Mouse (Mus musculus): ENCODE results near the gene Actc1. TPM values are rescaled to one million over a fixed set of nuclear protein-coding genes. Genes with fewer than 3 reads are reported as not detected.

Actc1 gene
- polyA plus RNA-seq, 1 experiment = 4.3 TPM

GRCm38 (mm10) chr2:114095348-114095747 is 42.0 kb upstream of the Actc1 start:
- no peak overlapping the region for H3K27ac ChIP-seq (ENCODE audit: insufficient read depth, low read depth, low read length)
- H3K36me3 ChIP-seq (ENCODE audit: control insufficient read depth, insufficient read depth, low read length) = peaks cover 11% of the 10 kb centered on the region; the same call in 1 of the 2 replicates
- no peak overlapping the region for H3K4me3 ChIP-seq (ENCODE audit: low read depth, low read length)
- WGBS = 86% methylated on average over 5 of the region's 5 CpGs
- TF ChIP-seq POLR2A (IDR thresholded peaks at IDR 0.05; ENCODE audit: low read depth, low read length) (no peak), CTCF (IDR thresholded peaks at IDR 0.05; ENCODE audit: extremely low read depth, insufficient read length, insufficient replicate concordance, low read depth, low read length) (no peak)
- no peaks in the 10 kb centered on the region for H3K27me3 ChIP-seq (ENCODE audit: control insufficient read depth, insufficient read depth, low read length)
- no peaks in the 10 kb centered on the region for H3K4me1 ChIP-seq (ENCODE audit: control insufficient read depth, insufficient read depth, insufficient read length, low read length)

GRCm38 (mm10) chr2:114094696-114095095 is 41.3 kb upstream of the Actc1 start:
- Histone ChIP-seq H3K27me3 (ENCODE audit: control insufficient read depth, insufficient read depth, low read length) (no peaks in the 10 kb centered on the region), H3K36me3 (ENCODE audit: control insufficient read depth, insufficient read depth, low read length) (0 out of 2 replicates have a peak, but pooled peaks cover 6% of the 10 kb centered on the region), H3K4me3 (ENCODE audit: low read depth, low read length) (no peak overlapping the region), H3K4me1 (ENCODE audit: control insufficient read depth, insufficient read depth, insufficient read length, low read length) (no peaks in the 10 kb centered on the region), H3K27ac (ENCODE audit: insufficient read depth, low read depth, low read length) (no peak overlapping the region)
- 100% methylated on average over 1 of the region's 1 CpGs for WGBS
- no peak for TF ChIP-seq POLR2A (IDR thresholded peaks at IDR 0.05; ENCODE audit: low read depth, low read length)
- TF ChIP-seq CTCF (IDR thresholded peaks at IDR 0.05; ENCODE audit: extremely low read depth, insufficient read length, insufficient replicate concordance, low read depth, low read length) = no peak

- Histone ChIP-seq H3K4me1 (ENCODE audit: control insufficient read depth, insufficient read depth, insufficient read length, low read length) (no peaks in the 10 kb centered on the region), H3K27me3 (ENCODE audit: control insufficient read depth, insufficient read depth, low read length) (no peaks in the 10 kb centered on the region), H3K4me3 (ENCODE audit: low read depth, low read length) (no peak overlapping the region), H3K36me3 (ENCODE audit: control insufficient read depth, insufficient read depth, low read length) (0 out of 2 replicates have a peak, but pooled peaks cover 3% of the 10 kb centered on the region), H3K27ac (ENCODE audit: insufficient read depth, low read depth, low read length) (no peak overlapping the region)
- WGBS = 76% methylated on average over 9 of the region's 9 CpGs
- TF ChIP-seq CTCF (IDR thresholded peaks at IDR 0.05; ENCODE audit: extremely low read depth, insufficient read length, insufficient replicate concordance, low read depth, low read length) = no peak
- TF ChIP-seq POLR2A (IDR thresholded peaks at IDR 0.05; ENCODE audit: low read depth, low read length) = no peak
These were observed 40.2 kb upstream of the Actc1 start for GRCm38 (mm10) chr2:114093577-114093976.

- no peaks in the 10 kb centered on the region for H3K36me3 ChIP-seq (ENCODE audit: control insufficient read depth, insufficient read depth, low read length)
- TF ChIP-seq CTCF (IDR thresholded peaks at IDR 0.05; ENCODE audit: extremely low read depth, insufficient read length, insufficient replicate concordance, low read depth, low read length) (no peak), POLR2A (IDR thresholded peaks at IDR 0.05; ENCODE audit: low read depth, low read length) (no peak)
- 72% methylated on average over 3 of the region's 3 CpGs for WGBS
- no peaks in the 10 kb centered on the region for H3K27me3 ChIP-seq (ENCODE audit: control insufficient read depth, insufficient read depth, low read length)
- H3K27ac ChIP-seq (ENCODE audit: insufficient read depth, low read depth, low read length) = no peak overlapping the region
- H3K4me3 ChIP-seq (ENCODE audit: low read depth, low read length) = no peak overlapping the region
- H3K4me1 ChIP-seq (ENCODE audit: control insufficient read depth, insufficient read depth, insufficient read length, low read length) = no peaks in the 10 kb centered on the region
These were observed 36.5 kb upstream of the Actc1 start for GRCm38 (mm10) chr2:114089862-114090261.

GRCm38 (mm10) chr2:114087271-114087670 is 33.9 kb upstream of the Actc1 start:
- Histone ChIP-seq H3K36me3 (ENCODE audit: control insufficient read depth, insufficient read depth, low read length) (no peaks in the 10 kb centered on the region), H3K27ac (ENCODE audit: insufficient read depth, low read depth, low read length) (no peak overlapping the region), H3K4me1 (ENCODE audit: control insufficient read depth, insufficient read depth, insufficient read length, low read length) (no peaks in the 10 kb centered on the region), H3K4me3 (ENCODE audit: low read depth, low read length) (no peak overlapping the region), H3K27me3 (ENCODE audit: control insufficient read depth, insufficient read depth, low read length) (no peaks in the 10 kb centered on the region)
- 44% methylated on average over 1 of the region's 1 CpGs for WGBS
- no peak for TF ChIP-seq POLR2A (IDR thresholded peaks at IDR 0.05; ENCODE audit: low read depth, low read length)

- no peak for TF ChIP-seq POLR2A (IDR thresholded peaks at IDR 0.05; ENCODE audit: low read depth, low read length)
- no peak for TF ChIP-seq CTCF (IDR thresholded peaks at IDR 0.05; ENCODE audit: extremely low read depth, insufficient read length, insufficient replicate concordance, low read depth, low read length)
- no peak overlapping the region for H3K4me3 ChIP-seq (ENCODE audit: low read depth, low read length)
- no peak overlapping the region for H3K27ac ChIP-seq (ENCODE audit: insufficient read depth, low read depth, low read length)
- no peaks in the 10 kb centered on the region for H3K27me3 ChIP-seq (ENCODE audit: control insufficient read depth, insufficient read depth, low read length)
- no peaks in the 10 kb centered on the region for H3K4me1 ChIP-seq (ENCODE audit: control insufficient read depth, insufficient read depth, insufficient read length, low read length)
- WGBS = 67% methylated on average over 2 of the region's 2 CpGs
- H3K36me3 ChIP-seq (ENCODE audit: control insufficient read depth, insufficient read depth, low read length) = no peaks in the 10 kb centered on the region
These were observed 18.5 kb upstream of the Actc1 start for GRCm38 (mm10) chr2:114071876-114072275.

GRCm38 (mm10) chr2:114066226-114066625 is 12.9 kb upstream of the Actc1 start:
- Histone ChIP-seq H3K4me1 (ENCODE audit: control insufficient read depth, insufficient read depth, insufficient read length, low read length) (no peaks in the 10 kb centered on the region), H3K4me3 (ENCODE audit: low read depth, low read length) (no peak overlapping the region), H3K36me3 (ENCODE audit: control insufficient read depth, insufficient read depth, low read length) (no peaks in the 10 kb centered on the region), H3K27ac (ENCODE audit: insufficient read depth, low read depth, low read length) (no peak overlapping the region), H3K27me3 (ENCODE audit: control insufficient read depth, insufficient read depth, low read length) (no peaks in the 10 kb centered on the region)
- TF ChIP-seq CTCF (IDR thresholded peaks at IDR 0.05; ENCODE audit: extremely low read depth, insufficient read length, insufficient replicate concordance, low read depth, low read length) = no peak
- TF ChIP-seq POLR2A (IDR thresholded peaks at IDR 0.05; ENCODE audit: low read depth, low read length) = no peak
- whole genome bisulfite sequencing = 70% methylated on average over 3 of the region's 3 CpGs

- TF ChIP-seq CTCF (IDR thresholded peaks at IDR 0.05; ENCODE audit: extremely low read depth, insufficient read length, insufficient replicate concordance, low read depth, low read length) = no peak
- no peak for TF ChIP-seq POLR2A (IDR thresholded peaks at IDR 0.05; ENCODE audit: low read depth, low read length)
- H3K4me1 ChIP-seq (ENCODE audit: control insufficient read depth, insufficient read depth, insufficient read length, low read length) = no peaks in the 10 kb centered on the region
- H3K36me3 ChIP-seq (ENCODE audit: control insufficient read depth, insufficient read depth, low read length) = no peaks in the 10 kb centered on the region
- H3K4me3 ChIP-seq (ENCODE audit: low read depth, low read length) = no peak overlapping the region
- no peaks in the 10 kb centered on the region for H3K27me3 ChIP-seq (ENCODE audit: control insufficient read depth, insufficient read depth, low read length)
- 62% methylated on average over 2 of the region's 2 CpGs for WGBS
- no peak overlapping the region for H3K27ac ChIP-seq (ENCODE audit: insufficient read depth, low read depth, low read length)
These were observed 10.7 kb upstream of the Actc1 start for GRCm38 (mm10) chr2:114064004-114064403.

Measured in small intestine, adult 2 months (tissue).